Mouse (Mus musculus) frontal cortex, postnatal 36 days (tissue): Measurements from ENCODE around the gene Obox8.

Experiments used
- DNase-seq, 2 experiments: peaks; one replicate each; pipeline ENCODE4 v3.0.0; 2022; ENCODE audit warnings: low spot score in 2 of 2

Obox8 gene

GRCm38 (mm10) chr7:14333457-14333856, at the start of gene Obox8:
Gene Obox8 (minus strand): TSS chr7:14333557.
- DNase-seq: no peak

- DNase-seq: peak in 1 of 2 experiments; percentile 1
Observed at GRCm38 (mm10) chr7:14317209-14317608, 16.1 kb downstream of the Obox8 start.

GRCm38 (mm10) chr7:14308671-14309070, 24.7 kb downstream of the Obox8 start:
- DNase-seq: no peak

- DNase-seq: no peak
Observed at GRCm38 (mm10) chr7:14307571-14307970, 25.8 kb downstream of the Obox8 start.
